Mouse (Mus musculus): Measurements from ENCODE around the gene Wdr1. TPM values are rescaled to one million over a fixed set of nuclear protein-coding genes. Genes with fewer than 3 reads are reported as not detected.

Gene Wdr1
- polyA plus RNA-seq, 2 experiments: 42.5 to 74.4 TPM

- peaks cover 37 to 77% of the 10 kb centered on the region in 2 experiments for H3K4me1 ChIP-seq (replicated peaks; ENCODE audit: control insufficient read depth in 2 of 2, insufficient read depth in 2 of 2, low read length in 1 of 2)
- 14% methylated on average over 3 of the region's 3 CpGs for WGBS (ENCODE audit: insufficient replicate concordance)
- H3K27ac ChIP-seq: peak overlapping the region; percentile 71
- H3K36me3 ChIP-seq (replicated peaks; ENCODE audit: control insufficient read depth, insufficient read depth, low read depth): no peaks in the 10 kb centered on the region
- DNase-seq (ENCODE audit: low read depth in 3 of 3, low spot score in 3 of 3) (peak in 2 of 3 experiments; percentile 36 to 47), ATAC-seq (ENCODE audit: insufficient read depth) (peak; percentile 7; the same call in 1 of the 2 replicates)
- no peaks in the 10 kb centered on the region for H3K27me3 ChIP-seq (ENCODE audit: control insufficient read depth, insufficient read depth, low read length)
- H3K9me3 ChIP-seq (ENCODE audit: control insufficient read depth, low read length): no peaks in the 10 kb centered on the region
- H3K4me3 ChIP-seq (ENCODE audit: insufficient read depth in 1 of 2, low read depth in 2 of 2, low read length in 2 of 2): no peak overlapping the region
- TF ChIP-seq CTCF (IDR thresholded peaks at IDR 0.05; ENCODE audit: low read depth) (no peak), EP300 (IDR thresholded peaks at IDR 0.05; ENCODE audit: low read depth) (no peak)
- H3K4me2 ChIP-seq (ENCODE audit: low read depth): peak overlapping the region; percentile 36
- H3K9ac ChIP-seq (replicated peaks): peak overlapping the region; percentile 35
Observed at GRCm38 (mm10) chr5:38505435-38505765, 57.6 kb downstream of the Wdr1 start.

- TF ChIP-seq CTCF (IDR thresholded peaks at IDR 0.05; ENCODE audit: low read depth) (no peak), EP300 (IDR thresholded peaks at IDR 0.05; ENCODE audit: low read depth) (no peak)
- Histone ChIP-seq H3K9ac (replicated peaks) (peak overlapping the region; percentile 35), H3K27ac (peak overlapping the region; percentile 71), H3K4me2 (ENCODE audit: low read depth) (peak overlapping the region; percentile 36), H3K27me3 (ENCODE audit: control insufficient read depth, insufficient read depth, low read length) (no peaks in the 10 kb centered on the region), H3K9me3 (ENCODE audit: control insufficient read depth, low read length) (no peaks in the 10 kb centered on the region), H3K4me3 (ENCODE audit: insufficient read depth in 1 of 2, low read depth in 2 of 2, low read length in 2 of 2) (no peak overlapping the region), H3K36me3 (replicated peaks; ENCODE audit: control insufficient read depth, insufficient read depth, low read depth) (no peaks in the 10 kb centered on the region), H3K4me1 (replicated peaks; ENCODE audit: control insufficient read depth in 2 of 2, insufficient read depth in 2 of 2, low read length in 1 of 2) (peaks cover 42 to 77% of the 10 kb centered on the region in 2 experiments)
- DNase-seq (ENCODE audit: low read depth in 3 of 3, low spot score in 3 of 3) (no peak), ATAC-seq (ENCODE audit: insufficient read depth) (no peak)
- WGBS (ENCODE audit: insufficient replicate concordance): 29% methylated on average over 6 of the region's 6 CpGs
Observed at GRCm38 (mm10) chr5:38504747-38505434, 58.1 kb downstream of the Wdr1 start.

- ATAC-seq (ENCODE audit: insufficient read depth) (no peak), DNase-seq (ENCODE audit: low read depth in 3 of 3, low spot score in 3 of 3) (no peak)
- Histone ChIP-seq H3K4me1 (replicated peaks; ENCODE audit: control insufficient read depth in 2 of 2, insufficient read depth in 2 of 2, low read length in 1 of 2) (peaks cover 44 to 80% of the 10 kb centered on the region in 2 experiments), H3K4me3 (ENCODE audit: insufficient read depth in 1 of 2, low read depth in 2 of 2, low read length in 2 of 2) (no peak overlapping the region), H3K27ac (no peak overlapping the region), H3K36me3 (replicated peaks; ENCODE audit: control insufficient read depth, insufficient read depth, low read depth) (no peaks in the 10 kb centered on the region), H3K9me3 (ENCODE audit: control insufficient read depth, low read length) (no peaks in the 10 kb centered on the region), H3K9ac (replicated peaks) (no peak overlapping the region), H3K27me3 (ENCODE audit: control insufficient read depth, insufficient read depth, low read length) (no peaks in the 10 kb centered on the region), H3K4me2 (ENCODE audit: low read depth) (no peak overlapping the region)
- TF ChIP-seq CTCF (IDR thresholded peaks at IDR 0.05; ENCODE audit: low read depth) (no peak), EP300 (IDR thresholded peaks at IDR 0.05; ENCODE audit: low read depth) (no peak)
- 71% methylated on average over 1 of the region's 1 CpGs for WGBS (ENCODE audit: insufficient replicate concordance)
Observed at GRCm38 (mm10) chr5:38504116-38504515, 58.9 kb downstream of the Wdr1 start.

- Histone ChIP-seq H3K27ac (peak within 1 kb of the TSS; percentile 44), H3K4me2 (ENCODE audit: low read depth) (0 out of 2 replicates have a peak within 1 kb of the TSS, but pooled peaks have one; percentile 21), H3K4me3 (ENCODE audit: insufficient read depth in 1 of 2, low read depth in 2 of 2, low read length in 2 of 2) (no peak within 1 kb of the TSS), H3K27me3 (ENCODE audit: control insufficient read depth, insufficient read depth, low read length) (no peaks in the 10 kb centered on the region), H3K9me3 (ENCODE audit: control insufficient read depth, low read length) (no peaks in the 10 kb centered on the region), H3K4me1 (replicated peaks; ENCODE audit: control insufficient read depth in 2 of 2, insufficient read depth in 2 of 2, low read length in 1 of 2) (peaks cover 43 to 78% of the 10 kb centered on the region in 2 experiments), H3K9ac (replicated peaks) (no peak within 1 kb of the TSS), H3K36me3 (replicated peaks; ENCODE audit: control insufficient read depth, insufficient read depth, low read depth) (no peaks in the 10 kb centered on the region)
- TF ChIP-seq CTCF (IDR thresholded peaks at IDR 0.05; ENCODE audit: low read depth): no peak
- TF ChIP-seq EP300 (IDR thresholded peaks at IDR 0.05; ENCODE audit: low read depth): no peak
- no peak for ATAC-seq (ENCODE audit: insufficient read depth)
- WGBS (ENCODE audit: insufficient replicate concordance): 38% methylated on average over 4 of the region's 4 CpGs
- DNase-seq (ENCODE audit: low read depth in 3 of 3, low spot score in 3 of 3): no peak
Observed at GRCm38 (mm10) chr5:38502992-38503391, 60.0 kb downstream of the Wdr1 start, which contains the start of gene Slc2a9. Gene Slc2a9, minus strand, starts transcription at chr5:38503143.

- no peak for TF ChIP-seq EP300 (IDR thresholded peaks at IDR 0.05; ENCODE audit: low read depth)
- TF ChIP-seq CTCF (IDR thresholded peaks at IDR 0.05; ENCODE audit: low read depth): no peak
- H3K9me3 ChIP-seq (ENCODE audit: control insufficient read depth, low read length): no peaks in the 10 kb centered on the region
- peaks cover 22 to 52% of the 10 kb centered on the region in 2 experiments for H3K4me1 ChIP-seq (replicated peaks; ENCODE audit: control insufficient read depth in 2 of 2, insufficient read depth in 2 of 2, low read length in 1 of 2)
- H3K27ac ChIP-seq: peak overlapping the region; percentile 82
- H3K4me2 ChIP-seq (ENCODE audit: low read depth): peak overlapping the region; percentile 24
- DNase-seq (ENCODE audit: low read depth in 3 of 3, low spot score in 3 of 3): peak in 1 of 3 experiments; percentile 45
- no peaks in the 10 kb centered on the region for H3K27me3 ChIP-seq (ENCODE audit: control insufficient read depth, insufficient read depth, low read length)
- peak; percentile 54 for ATAC-seq (ENCODE audit: insufficient read depth)
- H3K9ac ChIP-seq (replicated peaks): peak overlapping the region; percentile 34; the same call in 1 of the 2 replicates
- H3K4me3 ChIP-seq (ENCODE audit: insufficient read depth in 1 of 2, low read depth in 2 of 2, low read length in 2 of 2): no peak overlapping the region
- H3K36me3 ChIP-seq (replicated peaks; ENCODE audit: control insufficient read depth, insufficient read depth, low read depth): no peaks in the 10 kb centered on the region
- 54% methylated on average over 8 of the region's 8 CpGs for WGBS (ENCODE audit: insufficient replicate concordance)
Observed at GRCm38 (mm10) chr5:38500043-38500442, 63.0 kb downstream of the Wdr1 start.
